Mouse (Mus musculus) ES-Bruce4 (cell line): ENCODE measurements around the gene Ppp2r5c.

Source experiments
- CTCF ChIP-seq: IDR thresholded peaks from one replicate; pipeline ENCODE4 v1.8.1; 2011; ENCODE audit warnings: low read depth, low read length
- POLR2A ChIP-seq: IDR thresholded peaks from one replicate; pipeline ENCODE4 v1.8.1; 2011; ENCODE audit warnings: low read length; ENCODE audit not compliant: insufficient read depth

DNA sequence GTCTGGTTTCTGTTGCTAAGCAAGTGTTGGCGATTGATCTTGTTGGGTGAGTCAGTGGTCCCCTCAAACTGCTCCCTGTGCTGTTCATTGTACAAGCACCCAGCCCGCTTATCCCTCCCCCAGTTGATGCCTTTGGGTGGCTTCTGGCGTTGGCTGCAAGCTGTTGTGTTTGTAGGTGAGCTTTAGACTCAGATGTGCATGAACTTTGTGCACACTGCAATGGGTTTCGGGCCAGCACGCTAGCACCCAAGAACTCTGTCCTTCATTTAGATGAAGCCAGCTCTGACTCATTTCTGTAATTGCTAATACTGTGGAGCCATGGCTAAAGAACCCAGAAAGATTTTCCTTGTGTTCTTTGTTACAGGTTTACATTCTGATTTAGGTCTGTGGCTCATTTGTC, 88.4 kb downstream of the Ppp2r5c start:
- no peak for TF ChIP-seq POLR2A
- TF ChIP-seq CTCF, result no peak
